In the genomic region with DNA sequence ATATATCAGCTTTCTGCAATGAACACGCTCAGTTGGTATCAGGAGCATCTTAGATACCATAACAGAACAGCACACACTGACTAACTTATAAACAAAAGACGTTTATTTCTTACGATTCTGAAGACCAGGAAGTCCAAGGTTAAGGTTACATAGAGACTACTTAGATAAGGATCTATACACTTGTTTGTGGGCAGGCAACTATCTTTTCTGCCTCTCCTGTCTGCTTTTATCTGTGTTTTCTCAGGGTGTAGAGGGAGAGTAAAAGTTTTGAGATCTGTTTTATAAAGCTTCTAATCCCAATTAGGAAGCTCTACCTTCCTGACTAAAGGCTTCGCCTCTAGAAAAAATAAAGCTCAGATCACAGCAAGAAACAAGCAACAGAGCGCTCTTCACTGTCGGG, we compare ENCODE assay signal across 30 mouse cellular contexts.
"Had no signal": no experiment of that assay in that cellular context is flagged by ENCODE, and none has a peak within 500 bp of the region (broad histone marks: within the 10 kb centered on the region; RNA-seq: fewer than 3 reads in every experiment).

No protein-coding gene starts in this region.

- H3K9ac ChIP-seq: limb, embryonic 12.5 days; limb, embryonic 13.5 days; limb, embryonic 15.5 days; liver, embryonic 12.5 days; liver, embryonic 13.5 days; liver, embryonic 14.5 days; liver, embryonic 15.5 days; liver, postnatal 0 days; lung, embryonic 14.5 days; lung, embryonic 15.5 days; midbrain, embryonic 12.5 days; midbrain, embryonic 13.5 days; midbrain, embryonic 15.5 days; neural tube, embryonic 12.5 days; neural tube, embryonic 13.5 days had no signal

- H3K4me3 ChIP-seq: limb, embryonic 10.5 days; limb, embryonic 12.5 days; limb, embryonic 13.5 days; limb, embryonic 15.5 days; liver, embryonic 12.5 days; liver, embryonic 13.5 days; liver, embryonic 15.5 days; lung, embryonic 15.5 days; megakaryocyte, embryonic 14.5 days; midbrain, embryonic 10.5 days; midbrain, embryonic 12.5 days; midbrain, embryonic 13.5 days; midbrain, embryonic 15.5 days; myocyte; neural tube, embryonic 12.5 days; neural tube, embryonic 13.5 days had no signal

- H3K27me3 ChIP-seq: limb, embryonic 12.5 days; limb, embryonic 13.5 days; limb, embryonic 15.5 days; liver, embryonic 12.5 days; liver, embryonic 13.5 days; liver, embryonic 15.5 days; lung, embryonic 15.5 days; megakaryocyte, embryonic 14.5 days; midbrain, embryonic 12.5 days; midbrain, embryonic 13.5 days; midbrain, embryonic 15.5 days; neural tube, embryonic 12.5 days; neural tube, embryonic 13.5 days had no signal

- DNase-seq: left cerebral cortex, postnatal 4 days; liver, embryonic 13.5 days; liver, postnatal 0 days; lung, adult 18-20 months; lung, adult 2 months; lung, embryonic 14.5 days; lung, postnatal 10 days; lung, postnatal 14 days; lung, postnatal 36 days; lung, postnatal 4 days; midbrain, embryonic 14.5 days had no signal

- H3K4me1 ChIP-seq: limb, embryonic 15.5 days; liver, embryonic 12.5 days; liver, embryonic 13.5 days; liver, embryonic 15.5 days; megakaryocyte, embryonic 14.5 days; midbrain, embryonic 10.5 days; midbrain, embryonic 12.5 days; midbrain, embryonic 13.5 days; midbrain, embryonic 15.5 days; neural tube, embryonic 12.5 days; neural tube, embryonic 13.5 days had no signal

- H3K9me3 ChIP-seq: limb, embryonic 10.5 days; limb, embryonic 13.5 days; limb, embryonic 15.5 days; liver, embryonic 12.5 days; liver, embryonic 13.5 days; liver, embryonic 15.5 days; lung, embryonic 15.5 days; midbrain, embryonic 10.5 days; midbrain, embryonic 12.5 days; midbrain, embryonic 13.5 days; midbrain, embryonic 15.5 days; neural tube, embryonic 12.5 days; neural tube, embryonic 13.5 days had no signal

- H3K36me3 ChIP-seq: limb, embryonic 10.5 days; limb, embryonic 12.5 days; limb, embryonic 13.5 days; limb, embryonic 15.5 days; liver, embryonic 12.5 days; liver, embryonic 13.5 days; liver, embryonic 15.5 days; lung, embryonic 15.5 days; midbrain, embryonic 10.5 days; midbrain, embryonic 12.5 days; midbrain, embryonic 13.5 days; midbrain, embryonic 15.5 days; neural tube, embryonic 12.5 days; neural tube, embryonic 13.5 days had no signal

- H3K27ac ChIP-seq: limb, embryonic 10.5 days; limb, embryonic 12.5 days; limb, embryonic 13.5 days; limb, embryonic 15.5 days; liver, embryonic 12.5 days; liver, embryonic 13.5 days; liver, embryonic 14.5 days; liver, embryonic 15.5 days; macrophage; midbrain, embryonic 10.5 days; midbrain, embryonic 12.5 days; midbrain, embryonic 13.5 days; midbrain, embryonic 15.5 days; neural tube, embryonic 12.5 days; neural tube, embryonic 13.5 days had no signal

- ATAC-seq: liver, embryonic 12.5 days; liver, postnatal 0 days; lung, postnatal 0 days; midbrain, embryonic 13.5 days; midbrain, embryonic 15.5 days; midbrain, embryonic 16.5 days had no signal
